Mouse (Mus musculus): ENCODE results near the gene Il17rb.

Gene Il17rb

DNA sequence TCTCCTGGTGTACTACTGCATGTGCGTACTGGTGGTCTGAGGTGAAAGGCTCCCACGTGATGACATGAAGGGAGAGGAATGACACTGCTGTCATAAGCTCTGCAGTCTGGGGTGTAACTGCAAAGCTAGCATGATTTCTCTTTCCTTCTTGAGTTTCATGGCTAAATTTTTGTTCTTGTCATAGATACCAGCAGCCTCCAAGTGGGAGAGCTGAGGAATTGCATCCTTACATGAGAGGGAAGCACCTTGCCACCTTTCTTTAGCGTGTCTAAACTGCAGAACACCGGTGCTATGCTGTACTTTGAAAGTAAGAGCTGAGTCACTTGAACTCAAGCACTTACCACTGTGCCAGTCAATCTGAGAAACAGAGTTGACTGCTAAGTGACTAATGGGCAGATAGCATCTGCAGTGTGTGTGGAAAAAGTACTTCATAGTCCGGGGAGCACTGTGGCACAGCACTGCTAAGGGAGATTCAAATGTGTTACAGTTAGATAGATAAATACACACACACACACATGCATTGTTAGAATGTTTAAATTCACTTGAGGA lies 61.9 kb downstream of the Il17rb start:
- DNase-seq: no peak

Measured in cerebellum, adult 18-20 months (tissue).